ENCODE assay signal across 17 mouse cellular contexts in genomic region chr11:71597709-71598108, GRCm38 (mm10).
"Had no signal": no experiment of that assay in that cellular context is flagged by ENCODE, and none has a peak within 500 bp of the region (broad histone marks: within the 10 kb centered on the region; RNA-seq: fewer than 3 reads in every experiment).

No protein-coding gene starts in this region.

- H3K36me3 ChIP-seq: midbrain, embryonic 13.5 days; midbrain, embryonic 15.5 days; neural tube, embryonic 12.5 days had no signal

- ATAC-seq: midbrain, embryonic 13.5 days; midbrain, embryonic 15.5 days had no signal

- H3K4me1 ChIP-seq: megakaryocyte, embryonic 14.5 days; midbrain, embryonic 13.5 days; midbrain, embryonic 15.5 days had no signal

- H3K4me3 ChIP-seq: megakaryocyte, embryonic 14.5 days; midbrain, embryonic 13.5 days; midbrain, embryonic 15.5 days; neural tube, embryonic 12.5 days had no signal

- H3K4me2 ChIP-seq: lung, embryonic 14.5 days; midbrain, embryonic 11.5 days; midbrain, embryonic 13.5 days; midbrain, embryonic 15.5 days; neural tube, embryonic 12.5 days had no signal

- H3K9ac ChIP-seq: lung, embryonic 14.5 days; midbrain, embryonic 13.5 days; midbrain, embryonic 15.5 days; neural tube, embryonic 12.5 days had no signal

- H3K27ac ChIP-seq: macrophage; midbrain, embryonic 13.5 days; midbrain, embryonic 15.5 days; neural tube, embryonic 12.5 days had no signal

- DNase-seq: lung, adult 18-20 months; lung, embryonic 14.5 days; lung, postnatal 10 days; retina, postnatal 1 day; right cerebral cortex, adult 18-20 months; right cerebral cortex, postnatal 25 days; right cerebral cortex, postnatal 4 days; spleen, adult 18-20 months; thymus, adult 18-20 months; thymus, postnatal 14 days; thymus, postnatal 36 days had no signal

- H3K9me3 ChIP-seq: megakaryocyte, embryonic 14.5 days; midbrain, embryonic 13.5 days; midbrain, embryonic 15.5 days; neural tube, embryonic 12.5 days had no signal

- H3K27me3 ChIP-seq: megakaryocyte, embryonic 14.5 days; midbrain, embryonic 13.5 days; midbrain, embryonic 15.5 days; neural tube, embryonic 12.5 days had no signal
